Mouse (Mus musculus) stomach, embryonic 14.5 days (tissue): Measurements from ENCODE around the gene Gapvd1. TPM values are rescaled to one million over a fixed set of nuclear protein-coding genes. Genes with fewer than 3 reads are reported as not detected.

Experiments used
- ATAC-seq: fragments of 200-750 bp; cut with Nextera tagmentation; 2 replicates; pipeline ENCODE4 v1.8.0; 2017; ENCODE audit warnings: low read depth, moderate TSS enrichment; ENCODE audit not compliant: insufficient number of reproducible peaks, insufficient read depth, low FRiP score
- H3K27ac ChIP-seq: fragments of 300-500 bp; sonication (generic); 2 replicates; pipeline ENCODE4 v1.5.1; 2014; ENCODE audit warnings: mild to moderate bottlenecking, low read length, moderate library complexity, mixed read lengths
- H3K27me3 ChIP-seq: fragments of 300-500 bp; sonication (generic); 2 replicates; pipeline ENCODE4 v1.6.1; 2014; ENCODE audit warnings: low read length, control low read depth, mixed read lengths; ENCODE audit not compliant: control insufficient read depth, insufficient read depth
- H3K36me3 ChIP-seq: fragments of 300-500 bp; sonication (generic); 2 replicates; pipeline ENCODE4 v1.6.1; 2014; ENCODE audit warnings: mild to moderate bottlenecking, control low read depth, low read length, moderate library complexity, mixed read lengths; ENCODE audit not compliant: control insufficient read depth, insufficient read depth
- H3K4me1 ChIP-seq: fragments of 300-500 bp; sonication (generic); 2 replicates; pipeline ENCODE4 v1.6.1; 2014; ENCODE audit warnings: low read length, control low read depth, mixed read lengths; ENCODE audit not compliant: control insufficient read depth, insufficient read depth
- H3K4me2 ChIP-seq: fragments of 300-500 bp; sonication (generic); replicated peaks from 2 replicates; pipeline ENCODE4 v1.6.1; 2014; ENCODE audit warnings: low read depth, low read length, control low read depth
- H3K4me3 ChIP-seq: fragments of 300-500 bp; sonication (generic); 2 replicates; pipeline ENCODE4 v1.5.1; 2014; ENCODE audit warnings: low read depth, low read length, control low read depth
- H3K9ac ChIP-seq: fragments of 300-500 bp; sonication (generic); replicated peaks from 2 replicates; pipeline ENCODE4 v1.6.1; 2014; ENCODE audit warnings: low read depth, mild to moderate bottlenecking, control low read depth, low read length, moderate library complexity, mixed read lengths
- H3K9me3 ChIP-seq: fragments of 300-500 bp; sonication (generic); 2 replicates; pipeline ENCODE4 v1.6.1; 2016; ENCODE audit warnings: low read depth, low read length, control low read depth; ENCODE audit not compliant: control insufficient read depth
- WGBS: fragments of 180-500 bp; shearing (Covaris S2); extraction: QIAGEN DNeasy Blood & Tissue Kit; methylation state at CpG from one replicate; pipeline ENCODE4 v1.1.7; 2014; 5-methylcytosine and 5-hydroxymethylcytosine counted together
- polyA plus RNA-seq: library from polyadenylated mRNA; unstranded; fragments of >200 nt; fragmentation: Nextera tagmentation; extraction: Ambion mirVana; gene quantifications from 2 replicates; pipeline ENCODE4 v1.2.1, GENCODE M21; 2014

The Gapvd1 gene
- polyA plus RNA-seq, 1 experiment from 2014 or later, result 95.2 TPM

DNA sequence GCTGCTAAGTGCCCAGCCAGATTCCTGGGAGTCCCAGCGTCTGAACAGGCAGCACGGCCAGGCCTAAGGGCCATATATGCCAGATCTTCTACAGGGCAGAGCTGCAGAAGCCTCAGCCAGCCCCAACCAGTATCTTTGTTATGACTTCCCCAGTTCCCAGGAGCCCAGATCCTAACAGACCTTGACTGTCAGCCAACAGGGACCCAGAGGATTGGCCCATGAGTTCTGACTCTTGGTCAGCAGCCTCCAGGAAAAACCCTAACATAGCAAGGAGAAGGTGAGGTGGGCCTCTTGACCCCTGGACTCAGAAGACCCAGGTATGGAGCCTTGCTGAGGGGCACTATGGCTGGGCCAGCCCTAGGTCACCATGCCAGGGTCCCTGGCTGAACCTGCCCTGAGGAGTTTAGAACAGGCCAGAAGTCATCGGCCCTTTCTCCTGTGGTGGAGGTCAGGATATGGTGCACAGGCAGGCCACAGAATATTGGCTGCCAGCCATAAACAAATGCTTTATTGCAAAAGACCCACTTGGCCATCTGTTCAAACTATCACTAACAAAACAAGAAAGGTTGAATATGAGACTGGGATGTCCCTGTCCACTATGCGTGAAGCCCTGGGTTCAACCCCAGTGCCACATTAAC is 126.0 kb downstream of the Gapvd1 start:
- H3K9ac ChIP-seq, result no peak overlapping the region
- H3K27me3 ChIP-seq, result no peaks in the 10 kb centered on the region
- ATAC-seq, result no peak
- no peak overlapping the region for H3K4me3 ChIP-seq
- 0 out of 2 replicates have a peak, but pooled peaks cover 6% of the 10 kb centered on the region for H3K36me3 ChIP-seq
- no peak overlapping the region for H3K4me2 ChIP-seq
- H3K4me1 ChIP-seq, result peaks cover 18% of the 10 kb centered on the region
- 63% methylated on average over 4 of the region's 4 CpGs for WGBS
- no peaks in the 10 kb centered on the region for H3K9me3 ChIP-seq
- H3K27ac ChIP-seq, result peak overlapping the region; percentile 76

GRCm38 (mm10) chr2:34627328-34628226 is 127.5 kb downstream of the Gapvd1 start:
- H3K4me3 ChIP-seq, result no peak overlapping the region
- no peaks in the 10 kb centered on the region for H3K27me3 ChIP-seq
- 54% methylated on average over 17 of the region's 17 CpGs for WGBS
- peak overlapping the region; percentile 80 for H3K27ac ChIP-seq
- H3K4me2 ChIP-seq, result no peak overlapping the region
- no peak overlapping the region for H3K9ac ChIP-seq
- H3K9me3 ChIP-seq, result no peaks in the 10 kb centered on the region
- H3K36me3 ChIP-seq, result peaks cover 13% of the 10 kb centered on the region; the same call in 1 of the 2 replicates
- H3K4me1 ChIP-seq, result peaks cover 18% of the 10 kb centered on the region
- ATAC-seq, result peak; percentile 76

Other genes starting within 250 kb of the Gapvd1 start
- gene Hspa5, start 16.7 kb upstream of the Gapvd1 start, polyA plus RNA-seq, result 622 and 812 TPM in 2 replicates
- gene Rabepk, start 44.7 kb upstream of the Gapvd1 start, polyA plus RNA-seq, result 43.1 and 43.7 TPM in 2 replicates
- gene Fbxw2, start 71.1 kb upstream of the Gapvd1 start, polyA plus RNA-seq, result 69.8 and 75.7 TPM in 2 replicates
- not detected in 2 replicates for gene Gm34653, start 77.8 kb upstream of the Gapvd1 start, polyA plus RNA-seq
- 0.56 and 0.59 TPM in 2 replicates for gene Cutal, start 119.2 kb upstream of the Gapvd1 start, polyA plus RNA-seq
- gene Psmd5, start 119.7 kb upstream of the Gapvd1 start, polyA plus RNA-seq, result 95.0 and 99.2 TPM in 2 replicates
- 8.2 and 11.9 TPM in 2 replicates for gene Phf19, start 158.8 kb upstream of the Gapvd1 start, polyA plus RNA-seq
- 3.7 and 4.3 TPM in 2 replicates for gene Traf1, start 206.5 kb upstream of the Gapvd1 start, polyA plus RNA-seq